Mouse (Mus musculus) E14TG2a.4 (cell line): ENCODE measurements around the gene Hoxc4.

Experiments
- CTCF ChIP-seq: conservative IDR thresholded peaks from 2 replicates; pipeline ENCODE4 v1.5.1; 2014; ENCODE audit warnings: low read length
- NANOG ChIP-seq: IDR thresholded peaks from 2 replicates; pipeline ENCODE4 v1.6.1; 2014; ENCODE audit warnings: borderline replicate concordance, low read length, mixed read lengths
- POU5F1 ChIP-seq: IDR thresholded peaks from 2 replicates; pipeline ENCODE4 v1.6.1; 2014; ENCODE audit warnings: low read length, borderline replicate concordance

DNA sequence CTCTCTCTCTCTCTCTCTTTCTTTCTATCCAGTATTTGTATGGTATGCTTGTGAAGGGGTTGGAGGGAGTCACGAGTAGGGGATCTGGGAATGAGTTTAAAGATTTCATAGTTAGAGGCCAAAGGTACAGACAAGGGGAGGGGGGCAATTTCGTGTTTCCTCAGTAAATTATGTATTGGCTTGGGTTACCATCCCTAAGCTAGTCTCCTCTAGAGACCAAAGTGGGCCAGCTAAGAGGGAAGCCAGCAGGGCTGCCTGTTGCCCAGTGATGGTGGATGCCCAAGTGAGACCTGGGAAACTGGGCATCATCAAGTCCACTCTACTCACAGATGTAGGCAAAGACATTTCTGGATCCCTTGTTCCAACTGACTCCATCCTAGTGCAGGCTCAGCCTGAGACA lies 43.3 kb downstream of the Hoxc4 start:
- TF ChIP-seq CTCF (no peak), NANOG (no peak), POU5F1 (no peak)
